8 mouse cellular contexts compared by ENCODE assay signal in the genomic region with DNA sequence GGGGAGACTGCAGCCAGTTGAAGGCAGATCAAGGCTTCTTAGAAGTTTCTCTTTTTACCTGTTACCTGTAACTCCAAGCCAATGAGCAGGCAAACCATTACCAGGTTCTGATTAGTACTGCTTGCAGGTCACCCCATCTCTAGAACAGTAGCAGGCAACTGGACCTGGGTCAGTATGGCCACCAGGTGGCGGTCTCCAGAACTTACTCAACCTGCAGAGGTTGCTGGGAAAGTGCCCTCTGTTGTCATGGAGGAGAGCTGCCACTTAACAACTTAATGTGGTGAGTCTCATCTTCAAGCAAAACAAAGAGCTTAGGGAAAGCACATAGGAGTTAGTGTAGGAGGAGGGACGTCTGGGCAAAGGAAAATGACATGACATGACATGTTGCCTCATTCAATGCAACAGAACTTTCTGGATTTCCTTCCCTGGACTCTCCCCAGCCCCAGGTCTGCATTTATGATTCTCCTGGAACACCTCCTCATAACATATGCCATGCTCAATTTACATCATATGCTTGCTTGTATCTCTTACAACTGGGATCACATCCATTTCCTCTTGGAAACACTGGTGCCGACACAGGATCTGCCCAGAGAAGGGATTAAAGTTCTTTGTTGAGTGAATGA.
A peak's percentile ranks its signal among the peaks of the same experiment; 100 is the strongest.
DNase-seq lines count a peak whose midpoint lies in the region; ATAC-seq and TF ChIP-seq lines count a peak whose summit lies in the region.

No protein-coding gene starts in this region.

- no peak overlapping the region for H3K4me3 ChIP-seq in kidney, embryonic 14.5 days (ENCODE audit: low read length)
- no peak overlapping the region for H3K4me3 ChIP-seq in cerebellum, adult 2 months (replicated peaks; ENCODE audit: insufficient read depth, low read depth, low read length)

- peak; percentile 76 for DNase-seq in kidney, adult 18-20 months
- DNase-seq in MN1 (ENCODE audit: low spot score): peak; percentile 28
- DNase-seq in cerebellum, adult 2 months: peak; percentile 53 to 59
- DNase-seq in gastrocnemius, postnatal 14 days: peak; percentile 56
- DNase-seq in layer of hippocampus, adult 8-10 months (ENCODE audit: low spot score in 2 of 2): peak; percentile 19 to 38
- peak; percentile 67 for DNase-seq in ovary, postnatal 36 days (ENCODE audit: low spot score)

- no peak overlapping the region for H3K4me2 ChIP-seq in kidney, embryonic 14.5 days (replicated peaks; ENCODE audit: low read depth, low read length)

- ATAC-seq in kidney, embryonic 14.5 days (ENCODE audit: low FRiP score, low TSS enrichment): no peak
- ATAC-seq in activated CD4-positive, CD25-positive, alpha-beta regulatory T cell, adult 4 months: no peak

- no peak for TF ChIP-seq POLR2A in cerebellum, adult 2 months (IDR thresholded peaks at IDR 0.05; ENCODE audit: borderline replicate concordance, insufficient read depth, low read length)

- H3K9ac ChIP-seq in kidney, embryonic 14.5 days (ENCODE audit: low read depth, low read length): no peak overlapping the region

- no peak overlapping the region for H3K27ac ChIP-seq in kidney, embryonic 14.5 days (ENCODE audit: low read depth, low read length)
- H3K27ac ChIP-seq in cerebellum, adult 2 months (ENCODE audit: insufficient read depth, low read length): no peak overlapping the region

- 65% methylated on average over 3 of the region's 3 CpGs for WGBS in kidney, embryonic 14.5 days
- 48% methylated on average over 3 of the region's 3 CpGs for WGBS in cerebellum, adult 2 months

- no peaks in the 10 kb centered on the region for H3K4me1 ChIP-seq in kidney, embryonic 14.5 days (ENCODE audit: control insufficient read depth, insufficient read depth, low read length)
- no peaks in the 10 kb centered on the region for H3K4me1 ChIP-seq in cerebellum, adult 2 months (ENCODE audit: control insufficient read depth, insufficient read depth, low read length)

- no peaks in the 10 kb centered on the region for H3K36me3 ChIP-seq in kidney, embryonic 14.5 days (ENCODE audit: control insufficient read depth, insufficient read depth, low read length)

- H3K27me3 ChIP-seq in kidney, embryonic 14.5 days (ENCODE audit: control insufficient read depth, insufficient read depth, low read length): no peaks in the 10 kb centered on the region
- no peaks in the 10 kb centered on the region for H3K27me3 ChIP-seq in cerebellum, adult 2 months (ENCODE audit: control insufficient read depth, insufficient read depth, low read length)

- H3K9me3 ChIP-seq in kidney, embryonic 14.5 days (ENCODE audit: control insufficient read depth, low read length): no peaks in the 10 kb centered on the region

- intact Hi-C loops in gastrocnemius, postnatal 14 days (cut with DNase I; ENCODE audit: low total_unique reads): loop anchor here (5.0 kb wide), 1 partner anchor 110 kb away; no protein-coding TSS in a partner anchor

- TF ChIP-seq CTCF in cerebellum, adult 2 months (IDR thresholded peaks at IDR 0.05; ENCODE audit: borderline replicate concordance, insufficient read depth, low read depth, low read length): peak; percentile 74
